Mouse (Mus musculus): ENCODE measurements around the gene Hist1h4c. TPM values are rescaled to one million over a fixed set of nuclear protein-coding genes. Genes with fewer than 3 reads are reported as not detected.
"Not testable (repeated sequence)": the region's sequence is repeated elsewhere in the genome, so short reads cannot be mapped to it uniquely, and the experiment has no call there.

The Hist1h4c gene
- polyA plus RNA-seq, 1 experiment = 0.56 TPM

GRCm38 (mm10) chr13:23687181-23687580 is 11.1 kb downstream of the Hist1h4c start:
- Histone ChIP-seq H3K27me3 (ENCODE audit: control insufficient read depth, insufficient read depth, insufficient read length) (no peaks in the 10 kb centered on the region), H3K79me2 (ENCODE audit: control insufficient read depth, insufficient read depth) (peaks cover 23% of the 10 kb centered on the region), H3K4me3 (no peak overlapping the region), H3K4me2 (ENCODE audit: low read depth) (peak overlapping the region; percentile 39), H3K36me3 (ENCODE audit: control insufficient read depth, insufficient read depth) (peaks cover 5% of the 10 kb centered on the region), H3ac (ENCODE audit: control insufficient read depth, insufficient read length) (no peak overlapping the region)
- no peak for TF ChIP-seq POLR2A (IDR thresholded peaks at IDR 0.05; ENCODE audit: insufficient read length, low read depth)
- no peak for TF ChIP-seq CEBPB (IDR thresholded peaks at IDR 0.05; ENCODE audit: insufficient read depth, poor library complexity, severe bottlenecking)
- no peak for TF ChIP-seq MYOD1 (IDR thresholded peaks at IDR 0.05; ENCODE audit: control insufficient read depth in 1 of 3, insufficient read length in 2 of 3, low read depth in 2 of 3)
- no peak for TF ChIP-seq E2F4 (IDR thresholded peaks at IDR 0.05; ENCODE audit: insufficient read depth)
- TF ChIP-seq REST (IDR thresholded peaks at IDR 0.05; ENCODE audit: insufficient read depth, insufficient read length) = no peak
- TF ChIP-seq POLR2AphosphoS2 (IDR thresholded peaks at IDR 0.05; ENCODE audit: insufficient read length, low read depth) = no peak
- no peak for TF ChIP-seq TCF12 (IDR thresholded peaks at IDR 0.05; ENCODE audit: insufficient read depth, poor library complexity, severe bottlenecking)
- TF ChIP-seq MAX (IDR thresholded peaks at IDR 0.05; ENCODE audit: low read depth) = no peak
- TF ChIP-seq TCF3 (IDR thresholded peaks at IDR 0.05; ENCODE audit: insufficient read length, low read depth) = no peak
- no peak for TF ChIP-seq USF1 (IDR thresholded peaks at IDR 0.05; ENCODE audit: low read depth)
- no peak for TF ChIP-seq SRF (IDR thresholded peaks at IDR 0.05; ENCODE audit: control insufficient read depth, insufficient read length, low read depth)
- TF ChIP-seq MYOG (IDR thresholded peaks at IDR 0.05; ENCODE audit: control insufficient read depth in 1 of 3, insufficient read depth in 1 of 3, insufficient read length in 2 of 3, low read depth in 2 of 3) = no peak

GRCm38 (mm10) chr13:23685966-23686365 is 12.3 kb downstream of the Hist1h4c start:
- TF ChIP-seq TCF3 (IDR thresholded peaks at IDR 0.05; ENCODE audit: insufficient read length, low read depth) (no peak), TCF12 (IDR thresholded peaks at IDR 0.05; ENCODE audit: insufficient read depth, poor library complexity, severe bottlenecking) (no peak), POLR2A (IDR thresholded peaks at IDR 0.05; ENCODE audit: insufficient read length, low read depth) (no peak), MYOD1 (IDR thresholded peaks at IDR 0.05; ENCODE audit: control insufficient read depth in 1 of 3, insufficient read length in 2 of 3, low read depth in 2 of 3) (no peak), MYOG (IDR thresholded peaks at IDR 0.05; ENCODE audit: control insufficient read depth in 1 of 3, insufficient read depth in 1 of 3, insufficient read length in 2 of 3, low read depth in 2 of 3) (no peak), REST (IDR thresholded peaks at IDR 0.05; ENCODE audit: insufficient read depth, insufficient read length) (no peak), SRF (IDR thresholded peaks at IDR 0.05; ENCODE audit: control insufficient read depth, insufficient read length, low read depth) (no peak), E2F4 (IDR thresholded peaks at IDR 0.05; ENCODE audit: insufficient read depth) (no peak), POLR2AphosphoS2 (IDR thresholded peaks at IDR 0.05; ENCODE audit: insufficient read length, low read depth) (no peak), MAX (IDR thresholded peaks at IDR 0.05; ENCODE audit: low read depth) (no peak), CEBPB (IDR thresholded peaks at IDR 0.05; ENCODE audit: insufficient read depth, poor library complexity, severe bottlenecking) (no peak), USF1 (IDR thresholded peaks at IDR 0.05; ENCODE audit: low read depth) (no peak)
- H3K4me3 ChIP-seq = peak overlapping the region; percentile 43
- H3K27me3 ChIP-seq (ENCODE audit: control insufficient read depth, insufficient read depth, insufficient read length) = no peaks in the 10 kb centered on the region
- H3K36me3 ChIP-seq (ENCODE audit: control insufficient read depth, insufficient read depth) = no peaks in the 10 kb centered on the region
- H3K79me2 ChIP-seq (ENCODE audit: control insufficient read depth, insufficient read depth) = peaks cover 23% of the 10 kb centered on the region
- no peak overlapping the region for H3ac ChIP-seq (ENCODE audit: control insufficient read depth, insufficient read length)
- H3K4me2 ChIP-seq (ENCODE audit: low read depth) = peak overlapping the region; percentile 83

- H3K4me3 ChIP-seq = peak overlapping the region; percentile 43
- TF ChIP-seq MYOG (IDR thresholded peaks at IDR 0.05; ENCODE audit: control insufficient read depth in 1 of 3, insufficient read depth in 1 of 3, insufficient read length in 2 of 3, low read depth in 2 of 3) (no peak), TCF3 (IDR thresholded peaks at IDR 0.05; ENCODE audit: insufficient read length, low read depth) (no peak), REST (IDR thresholded peaks at IDR 0.05; ENCODE audit: insufficient read depth, insufficient read length) (no peak), USF1 (IDR thresholded peaks at IDR 0.05; ENCODE audit: low read depth) (no peak), MYOD1 (IDR thresholded peaks at IDR 0.05; ENCODE audit: control insufficient read depth in 1 of 3, insufficient read length in 2 of 3, low read depth in 2 of 3) (no peak), SRF (IDR thresholded peaks at IDR 0.05; ENCODE audit: control insufficient read depth, insufficient read length, low read depth) (no peak), POLR2AphosphoS2 (IDR thresholded peaks at IDR 0.05; ENCODE audit: insufficient read length, low read depth) (peak; percentile 17), MAX (IDR thresholded peaks at IDR 0.05; ENCODE audit: low read depth) (no peak), TCF12 (IDR thresholded peaks at IDR 0.05; ENCODE audit: insufficient read depth, poor library complexity, severe bottlenecking) (no peak), POLR2A (IDR thresholded peaks at IDR 0.05; ENCODE audit: insufficient read length, low read depth) (no peak), CEBPB (IDR thresholded peaks at IDR 0.05; ENCODE audit: insufficient read depth, poor library complexity, severe bottlenecking) (peak; percentile 71; the same call in 1 of the 2 replicates), E2F4 (IDR thresholded peaks at IDR 0.05; ENCODE audit: insufficient read depth) (no peak)
- H3ac ChIP-seq (ENCODE audit: control insufficient read depth, insufficient read length) = no peak overlapping the region
- H3K79me2 ChIP-seq (ENCODE audit: control insufficient read depth, insufficient read depth) = peaks cover 23% of the 10 kb centered on the region
- H3K27me3 ChIP-seq (ENCODE audit: control insufficient read depth, insufficient read depth, insufficient read length) = no peaks in the 10 kb centered on the region
- H3K4me2 ChIP-seq (ENCODE audit: low read depth) = peak overlapping the region; percentile 83
- no peaks in the 10 kb centered on the region for H3K36me3 ChIP-seq (ENCODE audit: control insufficient read depth, insufficient read depth)
Observed at GRCm38 (mm10) chr13:23685121-23685861, 13.0 kb downstream of the Hist1h4c start.

GRCm38 (mm10) chr13:23684295-23684945 is 13.8 kb downstream of the Hist1h4c start:
- H3K27me3 ChIP-seq (ENCODE audit: control insufficient read depth, insufficient read depth, insufficient read length); H3ac ChIP-seq (ENCODE audit: control insufficient read depth, insufficient read length); H3K36me3 ChIP-seq (ENCODE audit: control insufficient read depth, insufficient read depth): not testable (repeated sequence)
- Histone ChIP-seq H3K4me3 (peak overlapping the region; percentile 43), H3K79me2 (ENCODE audit: control insufficient read depth, insufficient read depth) (peaks cover 23% of the 10 kb centered on the region), H3K4me2 (ENCODE audit: low read depth) (peak overlapping the region; percentile 83)
- TF ChIP-seq POLR2A (IDR thresholded peaks at IDR 0.05; ENCODE audit: insufficient read length, low read depth) (peak; percentile 85), POLR2AphosphoS2 (IDR thresholded peaks at IDR 0.05; ENCODE audit: insufficient read length, low read depth) (peak; percentile 91)

All from myocyte (in vitro differentiated cells).